Mouse (Mus musculus) thymus, postnatal 10 days (tissue): ENCODE data around the gene Apom.
"Not testable (repeated sequence)": the region's sequence is repeated elsewhere in the genome, so short reads cannot be mapped to it uniquely, and the experiment has no call there.

ENCODE experiments used
- DNase-seq, 2 experiments: peaks; one replicate each; pipeline ENCODE4 v3.0.0; 2021; ENCODE audit warnings: low spot score in 2 of 2

Gene Apom

DNA sequence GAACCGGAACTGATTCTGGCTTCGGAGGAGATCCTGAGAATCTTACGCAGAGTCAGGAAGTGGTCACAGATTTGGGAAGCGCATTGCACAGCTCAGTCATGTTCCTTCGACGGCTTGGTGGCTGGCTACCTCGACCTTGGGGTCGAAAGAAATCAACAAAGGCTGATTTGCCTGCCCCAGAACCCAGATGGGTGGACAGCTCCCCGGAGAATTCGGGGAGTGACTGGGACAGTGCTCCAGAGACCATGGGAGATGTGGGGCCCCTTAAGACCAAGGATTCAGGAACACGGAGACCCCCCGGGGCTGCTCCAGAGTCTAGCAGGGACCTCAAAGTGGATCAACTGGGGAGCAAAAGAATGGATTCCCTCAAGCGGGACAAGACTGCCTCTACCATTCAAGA lies 4.8 kb downstream of the Apom start:
- DNase-seq, result no peak

DNA sequence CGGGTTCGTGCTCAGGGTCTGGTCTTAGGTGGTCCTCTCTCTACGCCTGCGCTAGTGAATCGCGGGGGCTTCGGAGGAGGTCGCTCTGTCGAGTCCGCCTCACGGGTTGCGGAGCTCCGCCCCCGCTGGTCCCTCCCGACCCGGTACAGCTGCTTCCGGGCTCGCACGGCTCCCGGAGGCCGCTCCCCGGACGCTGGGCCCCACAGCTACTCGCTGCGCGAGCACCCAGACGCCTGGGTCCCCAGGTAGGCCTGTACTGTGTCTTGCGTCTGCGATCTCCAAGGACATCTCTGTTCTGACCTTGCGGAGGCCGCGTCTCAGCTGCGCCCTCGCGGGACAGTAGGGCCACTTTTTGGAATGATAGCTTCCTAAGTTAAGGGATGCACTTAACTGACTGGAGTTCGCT lies 5.6 kb downstream of the Apom start, which contains the start of gene D17H6S53E:
D17H6S53E (plus strand) TSS at position 168 of the 406 bp plus-strand sequence.
- peak; percentile 77 to 82 for DNase-seq

DNA sequence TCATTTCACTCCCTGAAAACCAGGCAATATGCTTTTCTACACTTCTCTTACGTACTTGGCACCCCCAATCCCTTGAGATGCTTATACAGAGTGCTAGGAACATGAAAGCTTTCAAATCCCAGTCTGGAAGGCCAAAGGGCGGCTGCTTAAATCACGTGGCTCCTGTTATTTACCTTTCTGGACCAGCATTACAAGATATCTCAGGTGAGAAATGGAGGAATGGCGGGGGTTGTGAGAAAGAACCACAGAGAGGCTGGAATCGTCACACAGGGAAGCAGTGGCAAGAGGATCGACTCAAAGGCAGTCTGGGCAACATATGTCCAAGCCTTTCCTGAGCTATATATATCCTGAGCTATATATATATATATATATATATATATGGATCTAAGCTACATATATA lies 6.3 kb downstream of the Apom start:
- DNase-seq, result no peak

DNA sequence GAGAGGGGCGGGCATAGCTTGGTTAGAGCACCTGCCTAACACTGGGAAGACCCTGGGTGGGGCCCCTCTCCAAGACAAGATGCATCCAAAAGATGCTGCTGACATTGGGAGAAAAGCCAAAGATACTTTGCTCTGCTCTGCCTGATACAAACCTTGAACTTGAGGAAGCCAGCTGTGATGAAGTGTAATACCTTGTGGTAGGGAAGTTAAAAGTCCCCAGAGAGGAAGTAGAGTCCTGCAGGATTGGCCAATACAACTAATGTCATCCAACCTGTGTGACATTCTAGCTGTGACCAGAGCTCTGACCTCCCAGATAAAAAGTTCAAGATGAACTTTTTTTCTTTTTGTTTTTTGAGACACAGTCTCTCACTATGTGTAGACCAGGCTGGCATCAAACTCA lies 6.8 kb downstream of the Apom start:
- no peak for DNase-seq

DNA sequence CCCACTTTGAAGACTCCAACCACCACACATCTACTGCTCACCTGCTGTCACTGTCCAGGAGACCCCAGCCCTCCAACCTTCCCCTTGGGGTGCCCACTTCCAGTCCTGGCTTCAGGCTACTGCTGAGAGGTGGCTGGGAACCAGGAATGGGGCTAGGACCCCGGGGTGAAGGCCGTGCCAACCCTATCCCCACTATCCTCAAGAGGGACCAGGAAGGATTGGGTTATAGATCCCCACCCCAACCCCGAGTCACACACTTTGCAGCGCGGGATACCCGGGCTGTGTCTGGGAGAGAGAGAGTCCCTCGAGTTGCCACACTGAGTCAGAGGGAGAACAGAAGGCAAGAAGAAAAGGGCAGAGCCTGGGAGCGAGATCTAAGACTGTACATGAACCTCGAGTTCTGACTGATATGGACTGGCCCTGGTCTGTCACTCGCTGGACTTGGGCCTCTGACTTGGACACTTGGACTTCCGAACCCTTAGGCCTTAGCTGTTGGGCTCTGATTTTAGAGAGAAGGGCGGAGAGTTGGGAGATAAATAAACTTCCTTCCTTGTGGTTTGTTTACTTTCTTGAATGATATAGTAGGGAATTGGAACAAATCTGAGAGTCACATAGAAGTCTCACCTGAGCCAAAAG lies 7.5 kb downstream of the Apom start:
- DNase-seq, result not testable (repeated sequence)

DNA sequence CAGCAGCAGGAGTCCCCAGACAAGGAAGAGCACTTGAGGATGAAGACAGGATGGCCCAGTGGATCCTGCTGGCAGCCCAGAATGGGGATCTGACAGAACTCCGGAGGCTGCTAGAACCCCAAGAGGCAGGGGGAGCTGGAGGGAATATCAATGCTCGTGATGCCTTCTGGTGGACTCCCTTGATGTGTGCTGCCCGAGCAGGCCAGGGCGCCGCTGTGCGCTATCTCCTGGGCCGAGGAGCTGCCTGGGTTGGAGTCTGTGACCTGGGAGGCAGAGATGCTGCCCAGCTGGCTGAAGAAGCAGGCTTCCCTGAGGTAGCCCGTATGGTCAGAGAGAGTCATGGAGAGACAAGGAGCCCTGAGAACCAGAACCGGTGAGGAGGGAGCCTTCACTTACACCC lies 8.6 kb downstream of the Apom start:
- not testable (repeated sequence) for DNase-seq

DNA sequence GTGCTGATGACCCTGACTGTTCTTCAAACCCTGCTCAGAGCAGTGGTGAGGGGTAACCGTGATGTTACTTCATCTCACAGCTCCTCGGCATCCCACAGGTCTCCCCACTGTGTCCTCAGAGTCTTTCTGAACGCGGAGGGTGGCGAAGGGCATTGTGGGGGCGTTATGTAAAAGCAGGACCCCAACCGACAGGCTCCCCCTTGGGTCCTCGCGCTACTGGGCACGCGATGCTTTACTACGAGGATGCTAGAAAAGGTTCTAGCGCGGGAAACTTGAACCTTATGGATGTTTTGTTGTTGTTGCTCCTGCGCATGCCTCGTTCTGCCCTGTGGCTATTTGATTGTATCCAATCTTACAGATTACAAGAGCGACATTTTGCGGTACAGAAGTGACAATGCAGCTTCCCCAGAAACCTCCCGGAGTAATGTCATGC lies 10.0 kb downstream of the Apom start, which contains the start of gene Csnk2b:
Csnk2b (minus strand) TSS at position 183 of the 433 bp plus-strand sequence.
- DNase-seq, result peak; percentile 39 to 43

DNA sequence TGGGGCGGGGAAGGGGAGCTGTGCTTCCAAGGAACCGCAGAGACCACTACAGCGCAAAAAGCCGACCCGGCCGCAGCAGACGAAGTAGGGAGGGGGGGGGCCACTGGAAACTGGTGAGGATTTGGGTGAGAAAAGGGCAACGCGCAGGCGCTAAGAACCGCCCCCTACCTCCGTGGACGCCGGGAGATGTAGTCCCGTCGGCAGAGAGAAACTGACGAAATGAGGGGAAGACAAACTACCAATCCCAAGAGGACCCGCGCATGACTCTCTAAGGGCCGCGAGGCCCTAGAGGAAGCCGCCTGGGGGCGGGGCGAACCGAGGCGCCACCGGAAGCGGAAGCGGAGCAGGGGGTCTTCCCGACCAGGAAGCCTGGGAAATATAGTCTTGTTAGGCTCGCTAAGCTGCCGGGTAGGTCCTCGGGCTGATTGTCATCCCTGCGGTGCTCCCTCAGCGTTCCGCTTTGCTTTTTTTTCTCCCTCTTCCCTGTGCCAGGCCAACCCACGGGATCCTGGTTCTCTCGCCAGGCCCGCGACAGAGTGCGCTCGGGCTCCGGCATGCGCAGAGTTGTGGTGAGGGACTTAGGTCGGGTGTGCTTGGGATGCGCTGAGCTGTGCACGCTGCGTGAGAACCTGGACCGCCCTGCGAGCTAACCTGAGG lies 10.6 kb downstream of the Apom start, which contains the start of gene Gpank1:
Gpank1 (plus strand) TSS at position 313 of the 657 bp plus-strand sequence.
- DNase-seq, result peak; percentile 98

DNA sequence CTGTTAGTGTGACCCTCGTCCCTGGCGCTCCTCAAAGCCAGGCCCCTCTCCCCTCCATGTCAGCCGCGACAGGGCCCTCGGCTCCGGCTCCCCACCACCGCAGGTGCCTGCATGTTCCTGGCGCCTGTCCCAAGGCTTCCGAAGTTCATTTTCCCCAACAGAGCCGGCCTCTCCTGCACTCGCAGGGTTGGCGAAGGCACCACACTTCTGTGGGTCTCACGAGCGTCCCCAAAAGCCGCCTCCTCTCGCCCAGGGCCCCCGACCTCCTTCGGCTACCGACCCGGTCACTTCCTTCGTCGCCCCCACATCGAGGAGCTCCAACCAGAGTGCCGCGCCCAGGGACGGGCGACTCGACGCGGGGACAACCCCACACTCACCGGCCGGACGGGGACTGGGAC lies 11.1 kb downstream of the Apom start:
- peak in 1 of 2 experiments; percentile 44 for DNase-seq

DNA sequence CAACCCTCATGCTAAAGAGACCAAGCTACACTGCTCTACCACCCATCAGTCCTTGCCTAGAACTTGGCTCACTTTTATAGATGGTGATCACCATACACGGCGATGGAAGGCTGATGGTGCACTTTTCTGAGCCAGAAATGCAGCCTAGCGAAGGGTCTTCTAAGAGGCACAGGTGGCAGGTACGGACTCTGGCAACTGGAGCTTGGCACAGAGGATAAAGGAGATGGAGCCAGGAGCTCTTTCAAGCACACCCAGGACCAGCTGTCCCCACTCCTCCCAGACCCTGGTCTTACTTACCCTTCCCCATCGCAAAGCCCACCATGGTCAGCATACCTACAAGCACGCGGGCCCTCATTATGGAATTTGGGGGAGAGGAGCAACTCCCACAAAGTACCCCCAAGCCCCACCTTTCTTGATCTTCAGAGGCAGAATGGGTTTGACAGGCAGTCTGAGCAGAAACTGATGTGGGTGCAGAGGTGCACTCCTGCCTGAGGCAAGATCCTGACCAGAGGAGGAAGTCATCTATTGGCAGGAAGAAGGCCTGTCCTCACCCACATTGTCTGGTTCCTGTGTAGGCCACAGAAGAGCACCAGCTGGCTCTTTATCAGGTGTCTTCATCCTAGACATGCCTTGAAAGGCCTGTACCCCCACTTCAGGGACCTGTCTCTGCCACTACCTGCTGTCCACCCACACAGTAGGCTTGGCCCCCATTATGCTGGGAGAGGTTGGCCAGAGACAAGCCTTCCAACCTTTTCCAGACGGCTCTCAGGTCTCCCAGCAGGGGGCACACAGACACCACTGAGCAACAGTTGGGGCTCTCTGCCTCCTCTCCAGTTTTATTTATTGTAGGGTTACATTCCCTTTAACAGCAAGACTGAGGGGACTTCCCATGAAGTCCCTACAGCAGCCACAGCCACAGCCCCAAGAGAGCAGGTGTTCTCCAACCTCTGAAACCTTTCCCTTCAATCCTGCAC lies 16.5 kb downstream of the Apom start, which contains the start of gene Ly6g5b:
Ly6g5b (minus strand) TSS at position 383 of the 974 bp plus-strand sequence.
- DNase-seq, result peak; percentile 32 to 61

DNA sequence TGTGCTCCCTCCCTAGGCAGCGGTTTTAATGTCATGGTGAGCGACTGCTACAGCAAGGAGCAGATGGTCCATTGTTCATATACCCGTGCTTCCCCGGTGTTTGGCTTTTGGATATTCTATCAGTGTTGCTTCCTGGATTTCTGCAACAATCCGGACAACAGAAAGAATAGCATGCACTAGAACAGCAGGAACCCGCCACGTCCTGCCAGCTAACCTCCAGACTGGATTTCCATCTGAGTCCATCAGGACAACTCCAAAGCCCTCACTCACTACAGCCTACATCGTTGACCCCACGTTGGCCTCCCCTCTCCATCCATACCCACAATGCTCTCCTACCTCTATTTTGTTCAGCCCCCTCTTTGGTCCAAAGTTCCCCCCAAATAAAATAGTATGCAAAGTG lies 20.1 kb downstream of the Apom start:
- no peak for DNase-seq

DNA sequence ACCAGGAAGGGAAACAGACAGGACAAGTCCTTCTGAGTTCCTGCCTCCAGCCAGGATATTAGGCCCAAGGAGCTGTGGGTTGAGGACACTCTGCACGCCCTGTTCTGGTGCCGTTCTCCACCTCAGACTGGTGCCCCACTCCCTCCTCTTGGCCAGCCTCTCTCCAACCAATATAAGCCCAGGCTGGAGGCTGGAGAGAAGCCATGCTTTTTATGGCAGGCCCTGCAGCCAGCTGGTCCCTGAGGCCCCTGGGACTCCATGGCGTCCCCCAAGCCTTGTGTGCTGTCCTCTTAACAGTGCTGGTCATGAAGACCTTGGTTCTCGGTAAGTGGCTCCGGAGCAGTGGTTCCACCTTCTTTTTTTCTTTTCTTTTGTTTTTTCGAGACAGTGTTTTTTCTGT lies 23.8 kb downstream of the Apom start, which contains the start of gene Ly6g5c:
Ly6g5c (plus strand) TSS at position 183 of the 400 bp plus-strand sequence.
- DNase-seq, result no peak

DNA sequence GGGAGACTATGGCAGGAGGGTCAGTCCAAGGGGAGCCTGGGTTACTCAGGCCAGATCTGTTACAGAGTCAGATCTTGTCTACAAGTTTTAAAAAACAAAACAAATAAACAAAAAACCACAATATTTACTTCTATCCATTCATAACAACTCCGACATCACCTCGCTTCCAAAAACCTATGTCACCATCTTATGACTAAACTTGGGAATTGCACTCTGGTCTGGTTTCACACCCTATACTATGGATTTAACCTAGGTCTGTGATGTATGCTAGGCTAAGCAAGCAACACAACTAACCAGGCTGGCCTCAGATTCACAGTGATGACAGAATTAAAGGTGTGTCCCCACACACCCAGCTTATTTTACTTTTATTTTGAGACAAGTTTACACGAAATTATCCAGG lies 25.3 kb downstream of the Apom start:
- no peak for DNase-seq

DNA sequence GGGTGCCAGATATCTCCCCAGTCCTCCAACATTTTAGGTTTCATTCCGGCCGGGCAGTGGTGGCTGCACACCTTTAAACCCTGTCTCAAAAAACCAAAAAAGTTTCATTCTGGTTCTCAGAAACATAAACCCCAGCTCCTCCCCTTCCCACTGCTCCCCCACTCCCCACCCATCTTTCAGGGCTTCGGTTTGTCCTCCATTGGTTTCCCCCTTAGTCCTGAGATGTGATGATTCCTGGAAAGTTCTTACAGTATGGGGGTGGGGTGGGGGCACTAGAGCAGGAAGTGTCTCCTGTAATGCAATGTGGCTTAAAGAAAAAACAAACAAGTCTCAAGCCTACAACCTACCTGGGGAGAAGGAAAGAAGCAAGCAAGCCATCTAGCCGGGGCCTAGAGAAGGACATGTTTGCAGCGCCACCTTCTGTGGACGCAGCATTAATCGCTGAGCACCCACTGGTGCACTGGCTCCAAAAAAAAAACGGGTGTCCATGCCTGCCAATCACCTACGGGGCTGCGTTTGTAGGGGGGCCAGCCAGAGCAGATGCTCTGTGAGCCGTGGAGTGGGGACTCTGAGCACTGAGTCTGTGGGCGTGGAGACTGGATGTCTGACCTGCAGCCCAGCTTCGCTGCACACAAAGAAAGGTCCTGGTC lies 26.0 kb downstream of the Apom start:
- peak in 1 of 2 experiments; percentile 39 for DNase-seq

DNA sequence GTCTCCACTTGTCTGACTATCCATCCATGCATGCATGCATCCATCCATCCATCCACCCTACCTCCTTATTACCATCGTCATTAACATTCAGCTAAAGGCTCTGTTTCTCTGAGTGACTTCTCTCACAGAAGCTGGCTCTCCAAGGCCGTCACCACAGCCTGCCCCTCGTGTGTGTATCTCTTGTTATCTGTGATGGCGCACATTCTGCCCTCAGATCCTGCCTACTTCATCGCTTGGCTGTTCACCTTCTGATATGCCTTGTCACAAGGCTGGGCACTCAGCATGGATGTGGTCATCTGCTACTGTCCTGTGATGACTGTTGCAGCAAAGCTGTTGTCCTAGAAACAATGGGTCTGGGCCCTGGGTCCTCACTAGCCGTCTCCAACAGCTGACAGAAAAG lies 27.1 kb downstream of the Apom start:
- DNase-seq, result no peak

DNA sequence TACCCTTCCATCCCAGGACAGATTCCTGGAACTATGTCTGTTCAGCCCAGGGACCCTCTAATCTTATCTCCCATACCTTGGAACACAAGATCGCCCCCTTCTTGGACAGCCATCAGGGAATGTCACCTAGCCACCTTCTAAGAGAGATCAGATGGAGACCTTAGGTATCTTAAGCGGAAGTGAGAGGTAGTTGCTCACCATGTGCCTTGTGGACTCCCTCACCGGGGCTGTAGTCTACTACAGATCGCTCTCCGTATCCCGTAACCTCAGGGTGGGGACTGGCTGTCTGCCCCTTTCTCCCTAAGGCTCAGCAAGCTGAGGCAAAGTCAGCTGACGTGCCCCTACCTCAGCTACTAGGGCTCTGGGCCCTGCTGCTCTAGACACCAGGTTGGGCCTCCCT lies 27.8 kb downstream of the Apom start:
- DNase-seq, result no peak

DNA sequence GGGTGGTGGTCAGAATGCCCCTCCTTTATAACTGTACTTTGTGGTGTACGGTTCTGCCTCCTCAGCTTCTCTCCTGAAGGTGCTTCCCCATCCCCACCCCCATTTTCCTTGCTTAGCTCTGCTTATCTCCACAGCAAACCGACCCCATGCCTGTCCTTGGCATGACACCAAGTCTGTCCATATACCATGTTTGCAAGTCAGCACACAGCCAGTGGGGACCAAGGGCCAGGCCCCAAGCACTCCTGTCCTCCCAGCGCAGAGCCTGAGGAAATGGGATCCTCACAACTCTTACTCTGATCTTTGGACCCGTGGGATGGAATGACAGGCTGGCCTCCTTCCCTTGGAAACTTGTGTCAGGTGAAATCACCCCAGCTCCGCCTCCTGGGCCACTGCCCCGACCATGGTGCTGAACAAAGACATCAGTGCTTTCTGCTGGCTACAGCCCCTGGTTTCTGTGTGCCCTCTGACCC lies 28.6 kb downstream of the Apom start:
- DNase-seq, result no peak

DNA sequence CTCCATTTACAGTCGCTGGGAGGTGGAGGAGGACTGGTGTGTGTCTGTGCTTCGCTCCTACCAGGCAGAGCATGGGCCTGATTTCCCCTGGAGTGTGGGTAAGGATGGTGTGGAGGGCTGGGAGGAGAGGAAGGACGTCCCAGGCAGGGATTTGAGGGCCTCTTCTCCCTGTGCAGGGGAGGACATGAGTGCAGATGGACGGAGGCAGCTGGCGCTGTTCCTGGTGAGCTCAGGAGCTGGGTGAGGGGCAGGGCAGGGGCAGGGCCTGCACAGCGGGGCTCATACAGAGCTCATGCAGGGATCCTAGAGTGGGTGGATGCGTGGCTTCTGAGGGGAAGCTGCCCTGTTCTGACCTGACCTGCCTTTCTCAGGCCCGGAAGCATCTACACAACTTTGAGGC lies 29.6 kb downstream of the Apom start:
- DNase-seq, result no peak

DNA sequence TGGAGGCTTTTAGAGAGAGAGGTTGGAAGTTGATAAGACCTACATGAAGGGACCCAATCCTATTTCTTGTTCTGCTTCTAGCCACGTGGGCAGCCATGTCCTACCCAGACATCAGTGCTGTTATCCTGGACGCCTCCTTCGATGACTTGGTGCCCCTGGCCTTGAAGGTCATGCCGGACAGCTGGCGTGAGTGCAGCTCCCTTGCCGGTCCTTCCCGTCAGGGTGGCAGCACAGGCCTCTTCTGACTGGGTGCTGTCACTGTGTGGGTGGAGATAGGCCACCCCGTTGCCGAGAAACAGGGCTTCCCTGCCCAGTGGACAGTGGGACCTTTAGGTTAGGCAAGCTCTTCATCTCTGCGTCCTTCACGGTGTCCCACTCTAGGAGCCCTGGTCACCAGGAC lies 30.7 kb downstream of the Apom start:
- no peak for DNase-seq

DNA sequence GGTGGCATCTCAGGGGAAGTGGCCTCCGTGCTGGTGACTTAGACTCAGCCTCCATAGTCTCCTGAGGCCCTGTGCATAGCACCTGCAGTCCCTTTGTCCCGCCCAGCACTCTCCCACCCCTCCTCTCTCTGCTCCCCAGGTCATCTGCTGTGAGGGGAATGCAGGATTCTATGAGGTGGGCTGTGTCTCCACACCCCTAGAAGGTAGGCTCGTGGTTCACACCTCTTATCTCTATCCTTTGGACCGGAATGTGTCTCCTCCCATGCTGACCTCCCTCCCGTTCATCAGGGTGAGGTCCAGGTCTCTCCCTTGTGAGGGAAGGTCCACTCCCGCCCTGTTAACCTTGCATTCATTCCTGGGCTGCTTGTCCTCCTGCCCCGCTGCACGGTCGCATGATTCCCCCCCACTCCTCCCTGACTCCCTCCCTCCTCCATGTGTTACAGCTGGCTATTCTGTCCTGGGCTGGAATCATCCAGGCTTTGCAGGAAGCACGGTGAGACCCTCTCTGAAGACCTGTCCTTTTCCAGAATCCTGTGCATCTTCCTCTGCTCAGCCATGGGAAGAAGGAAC lies 31.6 kb downstream of the Apom start:
- no peak for DNase-seq

DNA sequence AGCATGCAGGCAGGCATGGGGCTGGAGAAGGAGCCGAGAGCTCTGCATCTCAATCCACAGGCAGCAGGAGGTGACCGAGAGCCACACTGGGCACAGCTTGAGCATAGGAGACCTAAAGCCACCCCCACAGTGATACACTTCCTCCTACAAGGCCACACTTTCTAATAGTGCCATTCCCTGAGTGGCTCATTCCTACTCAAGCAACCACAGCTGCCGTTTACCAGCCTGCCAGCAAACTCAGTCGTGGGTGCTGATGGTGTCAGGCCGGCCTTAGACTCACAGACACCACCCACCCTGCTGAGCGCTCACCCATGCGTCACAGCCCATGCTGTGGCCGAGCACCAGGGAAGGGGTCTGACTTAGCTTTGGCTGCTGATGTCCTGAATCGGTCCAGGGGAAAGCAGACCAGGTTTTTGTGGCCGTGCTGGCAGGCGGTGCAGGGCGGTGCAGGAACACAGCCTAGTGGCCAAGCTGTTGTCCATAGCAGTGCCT lies 34.6 kb downstream of the Apom start:
- no peak for DNase-seq
